Mouse (Mus musculus): Measurements from ENCODE around the gene Hdhd5.

Gene Hdhd5

GRCm38 (mm10) chr6:120531020-120531965 is at the start of gene Hdhd5:
Gene Hdhd5 (minus strand): TSS chr6:120531319.
- peak; percentile 97 for DNase-seq (ENCODE audit: low spot score)

GRCm38 (mm10) chr6:120580713-120581015 is 49.5 kb upstream of the Hdhd5 start:
- DNase-seq (ENCODE audit: low spot score) = peak; percentile 73

GRCm38 (mm10) chr6:120579831-120580712 is 49.0 kb upstream of the Hdhd5 start:
- DNase-seq (ENCODE audit: low spot score) = peak; percentile 88

- DNase-seq (ENCODE audit: low spot score) = no peak
Observed at GRCm38 (mm10) chr6:120579110-120579830, 48.2 kb upstream of the Hdhd5 start.

GRCm38 (mm10) chr6:120578471-120578870 is 47.4 kb upstream of the Hdhd5 start:
- DNase-seq (ENCODE audit: low spot score) = no peak

GRCm38 (mm10) chr6:120572372-120572771 is 41.3 kb upstream of the Hdhd5 start:
- DNase-seq (ENCODE audit: low spot score) = no peak

GRCm38 (mm10) chr6:120568257-120568656 is 37.1 kb upstream of the Hdhd5 start:
- DNase-seq (ENCODE audit: low spot score) = no peak

GRCm38 (mm10) chr6:120566911-120567909 is 36.1 kb upstream of the Hdhd5 start:
- no peak for DNase-seq (ENCODE audit: low spot score)

- DNase-seq (ENCODE audit: low spot score) = no peak
Observed at GRCm38 (mm10) chr6:120556641-120557040, 25.5 kb upstream of the Hdhd5 start.

GRCm38 (mm10) chr6:120555983-120556567 is 25.0 kb upstream of the Hdhd5 start:
- DNase-seq (ENCODE audit: low spot score) = no peak

- no peak for DNase-seq (ENCODE audit: low spot score)
Observed at GRCm38 (mm10) chr6:120555152-120555551, 24.0 kb upstream of the Hdhd5 start.

- peak; percentile 71 for DNase-seq (ENCODE audit: low spot score)
Observed at GRCm38 (mm10) chr6:120550173-120550572, 19.1 kb upstream of the Hdhd5 start.

GRCm38 (mm10) chr6:120548581-120548980 is 17.5 kb upstream of the Hdhd5 start:
- DNase-seq (ENCODE audit: low spot score) = no peak

- no peak for DNase-seq (ENCODE audit: low spot score)
Observed at GRCm38 (mm10) chr6:120546973-120547372, 15.9 kb upstream of the Hdhd5 start.

- no peak for DNase-seq (ENCODE audit: low spot score)
Observed at GRCm38 (mm10) chr6:120546292-120546691, 15.2 kb upstream of the Hdhd5 start.

GRCm38 (mm10) chr6:120542061-120542460 is 10.9 kb upstream of the Hdhd5 start:
- no peak for DNase-seq (ENCODE audit: low spot score)

- DNase-seq (ENCODE audit: low spot score) = no peak
Observed at GRCm38 (mm10) chr6:120541386-120541785, 10.3 kb upstream of the Hdhd5 start.

- peak; percentile 50 for DNase-seq (ENCODE audit: low spot score)
Observed at GRCm38 (mm10) chr6:120539781-120540231, 8.7 kb upstream of the Hdhd5 start.

- DNase-seq (ENCODE audit: low spot score) = peak; percentile 96
Observed at GRCm38 (mm10) chr6:120539132-120539759, 8.1 kb upstream of the Hdhd5 start.

- DNase-seq (ENCODE audit: low spot score) = no peak
Observed at GRCm38 (mm10) chr6:120536337-120536736, 5.2 kb upstream of the Hdhd5 start.

All from retina, embryonic 14.5 days (tissue).